Mouse (Mus musculus) heart, embryonic 14.5 days (tissue): ENCODE data around the gene Gria4. TPM values are rescaled to one million over a fixed set of nuclear protein-coding genes. Genes with fewer than 3 reads are reported as not detected.

Experiments used
- ATAC-seq: fragments of 200-750 bp; cut with Nextera tagmentation; 2 replicates; pipeline ENCODE4 v1.8.0; 2017; ENCODE audit warnings: low read depth, moderate TSS enrichment; ENCODE audit not compliant: insufficient number of reproducible peaks, insufficient read depth, low FRiP score
- H3K27ac ChIP-seq, 2 experiments: fragments of 200-500 bp in 1 of 2; fragments of 300-500 bp in 1 of 2; sonication (generic) in 1 of 2; replicated peaks in 1 of 2; 2 replicates each; pipeline ENCODE4 v1.5.1; 2012 to 2014; ENCODE audit warnings: low read depth in 2 of 2, low read length in 2 of 2, control low read depth in 1 of 2, mild to moderate bottlenecking in 1 of 2, mixed read lengths in 1 of 2; ENCODE audit not compliant: control insufficient read depth in 1 of 2, insufficient read depth in 1 of 2
- H3K27me3 ChIP-seq: fragments of 300-500 bp; sonication (generic); 2 replicates; pipeline ENCODE4 v1.6.1; 2014; ENCODE audit warnings: mild to moderate bottlenecking, low read length, control low read depth; ENCODE audit not compliant: control insufficient read depth, insufficient read depth
- H3K36me3 ChIP-seq: fragments of 300-500 bp; sonication (generic); 2 replicates; pipeline ENCODE4 v1.6.1; 2014; ENCODE audit warnings: mild to moderate bottlenecking, control low read depth, low read length, mixed read lengths; ENCODE audit not compliant: control insufficient read depth, insufficient read depth
- H3K4me1 ChIP-seq, 2 experiments: fragments of 200-500 bp in 1 of 2; fragments of 300-500 bp in 1 of 2; sonication (generic) in 1 of 2; 2 replicates each; pipeline ENCODE4 v1.6.1; 2012 to 2014; ENCODE audit warnings: low read length in 2 of 2, control low read depth in 1 of 2, mixed read lengths in 1 of 2; ENCODE audit not compliant: control insufficient read depth in 2 of 2, insufficient read depth in 2 of 2
- H3K4me2 ChIP-seq: fragments of 300-500 bp; sonication (generic); 2 replicates; pipeline ENCODE4 v1.6.1; 2014; ENCODE audit warnings: mild to moderate bottlenecking, low read length
- H3K4me3 ChIP-seq, 2 experiments: fragments of 200-500 bp in 1 of 2; fragments of 300-500 bp in 1 of 2; sonication (generic) in 1 of 2; 2 replicates each; pipeline ENCODE4 v1.5.1; 2012 to 2014; ENCODE audit warnings: low read length in 2 of 2, mild to moderate bottlenecking in 2 of 2, control low read depth in 1 of 2, low read depth in 1 of 2, moderate library complexity in 1 of 2; ENCODE audit not compliant: control insufficient read depth in 1 of 2, insufficient read depth in 1 of 2
- H3K9ac ChIP-seq: fragments of 300-500 bp; sonication (generic); 2 replicates; pipeline ENCODE4 v1.6.1; 2014; ENCODE audit warnings: mild to moderate bottlenecking, low read length
- H3K9me3 ChIP-seq: fragments of 300-500 bp; sonication (generic); 2 replicates; pipeline ENCODE4 v1.6.1; 2016; ENCODE audit warnings: low read length, control low read depth; ENCODE audit not compliant: control insufficient read depth
- WGBS: fragments of 180-500 bp; shearing (Covaris S2); extraction: QIAGEN DNeasy Blood & Tissue Kit; methylation state at CpG from one replicate; pipeline ENCODE4 v1.1.7; 2014; 5-methylcytosine and 5-hydroxymethylcytosine counted together
- polyA plus RNA-seq: library from polyadenylated mRNA; unstranded; fragments of >200 nt; fragmentation: Nextera tagmentation; extraction: Ambion mirVana; gene quantifications from 2 replicates; pipeline ENCODE4 v1.2.1, GENCODE M21; 2014

Gene Gria4
- polyA plus RNA-seq, 1 experiment from 2014 or later, result 0.55 TPM

GRCm38 (mm10) chr9:4573596-4573995, 222.4 kb downstream of the Gria4 start:
- Histone ChIP-seq H3K9me3 (no peaks in the 10 kb centered on the region), H3K4me1 (no peaks in the 10 kb centered on the region), H3K9ac (no peak overlapping the region), H3K36me3 (no peaks in the 10 kb centered on the region), H3K4me3 (no peak overlapping the region), H3K27me3 (no peaks in the 10 kb centered on the region), H3K27ac (no peak overlapping the region), H3K4me2 (no peak overlapping the region)
- no peak for ATAC-seq
- WGBS, result 72% methylated on average over 5 of the region's 5 CpGs

- H3K4me3 ChIP-seq, result no peak overlapping the region
- no peak overlapping the region for H3K4me2 ChIP-seq
- no peaks in the 10 kb centered on the region for H3K27me3 ChIP-seq
- H3K27ac ChIP-seq, result no peak overlapping the region
- H3K9me3 ChIP-seq, result no peaks in the 10 kb centered on the region
- no peak overlapping the region for H3K9ac ChIP-seq
- 68% methylated on average over 4 of the region's 4 CpGs for WGBS
- no peak for ATAC-seq
- H3K4me1 ChIP-seq, result no peaks in the 10 kb centered on the region
- no peaks in the 10 kb centered on the region for H3K36me3 ChIP-seq
These were observed 240.5 kb downstream of the Gria4 start for GRCm38 (mm10) chr9:4555415-4555959.

GRCm38 (mm10) chr9:4539218-4539617, 256.8 kb downstream of the Gria4 start:
- 67% methylated on average over 1 of the region's 1 CpGs for WGBS
- ATAC-seq, result no peak
- no peaks in the 10 kb centered on the region for H3K27me3 ChIP-seq

GRCm38 (mm10) chr9:4536514-4537150, 259.4 kb downstream of the Gria4 start:
- H3K4me1 ChIP-seq, result no peaks in the 10 kb centered on the region

More at GRCm38 (mm10) chr9:4539218-4539617, 256.8 kb downstream of the Gria4 start:
- H3K36me3 ChIP-seq, result no peaks in the 10 kb centered on the region
- H3K4me2 ChIP-seq, result no peak overlapping the region
- no peak overlapping the region for H3K4me3 ChIP-seq
- no peaks in the 10 kb centered on the region for H3K4me1 ChIP-seq
- no peak overlapping the region for H3K9ac ChIP-seq
- no peaks in the 10 kb centered on the region for H3K9me3 ChIP-seq
- no peak overlapping the region for H3K27ac ChIP-seq

GRCm38 (mm10) chr9:4514563-4514885, 281.5 kb downstream of the Gria4 start:
- Histone ChIP-seq H3K27me3 (no peaks in the 10 kb centered on the region), H3K36me3 (no peaks in the 10 kb centered on the region), H3K4me2 (no peak overlapping the region), H3K27ac (no peak overlapping the region), H3K4me1 (no peaks in the 10 kb centered on the region), H3K9ac (no peak overlapping the region), H3K9me3 (no peaks in the 10 kb centered on the region), H3K4me3 (no peak overlapping the region)
- ATAC-seq, result no peak
- 88% methylated on average over 1 of the region's 1 CpGs for WGBS

More at GRCm38 (mm10) chr9:4536514-4537150, 259.4 kb downstream of the Gria4 start:
- ATAC-seq, result no peak
- H3K27ac ChIP-seq, result no peak overlapping the region
- no peaks in the 10 kb centered on the region for H3K27me3 ChIP-seq
- WGBS, result 78% methylated on average over 6 of the region's 6 CpGs
- no peak overlapping the region for H3K4me2 ChIP-seq
- H3K4me3 ChIP-seq, result no peak overlapping the region
- no peaks in the 10 kb centered on the region for H3K9me3 ChIP-seq
- H3K9ac ChIP-seq, result no peak overlapping the region
- no peaks in the 10 kb centered on the region for H3K36me3 ChIP-seq

GRCm38 (mm10) chr9:4513796-4514562, 282.1 kb downstream of the Gria4 start:
- Histone ChIP-seq H3K9me3 (no peaks in the 10 kb centered on the region), H3K4me2 (no peak overlapping the region), H3K27ac (no peak overlapping the region), H3K36me3 (no peaks in the 10 kb centered on the region), H3K4me3 (no peak overlapping the region), H3K4me1 (no peaks in the 10 kb centered on the region), H3K27me3 (no peaks in the 10 kb centered on the region), H3K9ac (no peak overlapping the region)
- ATAC-seq, result no peak

- Histone ChIP-seq H3K4me1 (no peaks in the 10 kb centered on the region), H3K4me3 (no peak overlapping the region), H3K9me3 (no peaks in the 10 kb centered on the region), H3K27me3 (no peaks in the 10 kb centered on the region), H3K27ac (no peak overlapping the region), H3K4me2 (no peak overlapping the region), H3K9ac (no peak overlapping the region), H3K36me3 (no peaks in the 10 kb centered on the region)
- WGBS, result 92% methylated on average over 3 of the region's 3 CpGs
- no peak for ATAC-seq
These were observed 289.9 kb downstream of the Gria4 start for GRCm38 (mm10) chr9:4506086-4506485.
